Mouse (Mus musculus): ENCODE results near the gene Celsr2.

Gene Celsr2

DNA sequence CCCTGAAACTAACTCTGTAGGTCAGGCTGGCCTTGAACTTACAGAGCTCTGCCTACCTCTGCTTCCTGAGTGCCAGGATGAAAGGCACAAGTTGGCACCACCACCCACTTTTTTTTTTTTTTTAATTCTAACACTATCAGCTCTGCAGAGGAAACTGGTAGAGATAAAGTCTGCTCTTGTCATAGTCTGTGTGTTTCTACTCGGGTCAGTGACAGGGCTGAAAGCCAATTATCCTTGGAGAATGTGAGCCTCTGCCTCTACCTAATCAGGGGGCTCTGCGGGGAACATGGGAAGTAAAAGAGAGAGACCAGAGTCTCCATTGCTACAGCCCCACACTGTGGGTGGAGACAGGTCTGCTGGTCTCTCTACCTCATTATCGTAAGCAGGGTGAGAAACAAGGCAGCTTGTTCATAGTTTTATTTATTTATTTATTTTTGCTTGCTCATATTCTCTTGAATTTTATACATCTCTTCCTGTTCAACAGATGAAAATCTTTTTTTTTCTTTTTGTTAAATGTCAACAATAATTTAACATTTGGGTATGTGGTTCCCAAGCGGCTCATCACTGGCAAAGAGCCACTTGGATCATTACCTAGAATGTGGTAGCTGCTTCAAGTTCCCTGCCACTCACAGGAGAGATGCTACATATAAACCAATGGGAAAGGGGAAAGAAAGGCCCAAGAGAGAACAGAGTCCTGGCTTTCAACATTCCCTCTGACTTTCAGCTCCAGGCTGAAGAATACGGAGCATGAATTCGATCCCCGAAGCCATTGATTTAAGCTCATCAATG lies 36.3 kb downstream of the Celsr2 start:
- DNase-seq (ENCODE audit: low spot score), result no peak

DNA sequence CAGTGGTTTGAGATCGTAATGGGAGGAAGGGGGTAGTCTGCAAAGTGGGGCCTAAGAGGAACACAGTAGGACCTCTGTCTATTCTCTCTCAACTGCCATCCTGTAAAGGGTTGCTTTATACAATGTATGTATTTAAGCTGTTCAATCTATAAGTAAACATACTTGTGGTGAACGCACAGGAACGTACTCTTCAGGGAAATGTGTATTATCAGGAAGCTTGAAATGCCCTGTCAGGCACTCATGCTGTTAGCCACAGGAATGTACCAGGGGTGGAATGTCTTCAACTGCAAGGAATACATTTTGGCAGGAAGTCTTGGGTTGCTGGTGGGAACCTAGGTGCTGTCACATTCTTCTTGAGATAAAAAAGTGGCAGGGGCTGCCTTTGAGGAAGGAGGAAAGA lies 42.7 kb downstream of the Celsr2 start:
- DNase-seq (ENCODE audit: low spot score), result no peak

DNA sequence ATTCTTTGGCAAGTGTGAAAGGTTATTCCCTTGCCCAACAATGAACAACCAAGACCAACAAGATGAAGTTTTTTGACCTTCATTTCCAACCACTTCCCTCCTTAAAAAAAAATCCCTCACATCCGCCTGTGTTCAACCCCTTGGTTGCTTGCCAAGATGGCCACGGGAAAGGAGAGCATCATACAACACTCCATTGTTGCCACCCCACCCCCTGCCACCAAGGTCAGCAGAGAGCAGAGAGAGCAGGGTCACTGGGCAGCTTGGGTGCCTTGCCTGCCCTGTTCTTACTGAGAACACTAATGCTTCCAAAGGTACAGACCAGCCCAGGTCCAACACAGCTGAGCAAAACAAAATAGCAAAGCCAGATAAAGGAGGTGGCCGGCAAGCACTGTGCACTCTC lies 43.1 kb downstream of the Celsr2 start:
- no peak for DNase-seq (ENCODE audit: low spot score)

DNA sequence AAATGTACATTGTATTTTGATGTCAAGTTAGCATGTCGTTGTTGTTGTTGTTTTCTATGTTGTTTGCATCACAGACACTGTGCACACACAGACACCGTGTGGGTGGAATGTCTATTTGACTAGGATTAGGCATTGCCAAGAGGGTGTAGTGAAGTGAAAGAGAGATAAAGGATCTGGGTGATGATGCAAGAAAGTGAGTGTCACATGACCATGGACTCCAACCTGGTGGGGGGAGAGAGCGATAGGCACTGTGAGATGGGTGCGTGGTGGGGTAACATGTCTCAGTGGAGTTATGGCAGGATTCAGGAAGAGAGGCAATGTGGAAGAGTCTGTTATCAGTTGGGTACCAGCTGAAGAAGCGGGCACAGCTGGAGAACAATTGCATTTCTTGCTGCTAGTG lies 46.6 kb downstream of the Celsr2 start:
- DNase-seq (ENCODE audit: low spot score), result no peak

DNA sequence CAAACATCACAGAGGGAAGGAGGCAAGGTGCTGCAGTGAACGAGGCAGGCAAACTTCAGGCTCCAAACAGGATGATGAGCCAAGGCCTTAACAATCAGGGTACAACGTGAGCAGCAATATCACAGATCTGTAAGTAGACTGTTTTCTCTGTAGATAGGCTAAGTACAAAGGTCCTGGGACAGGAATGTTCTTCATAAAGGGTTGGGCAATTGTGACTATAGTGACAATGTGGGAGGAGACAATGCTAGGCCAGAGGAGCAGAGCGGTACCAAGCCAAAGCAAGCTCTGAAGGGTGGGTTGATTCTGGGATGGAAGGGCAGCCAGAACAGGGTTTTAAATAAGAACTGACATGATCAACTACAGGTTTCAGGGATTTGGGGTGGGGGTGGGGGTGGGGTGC lies 47.5 kb downstream of the Celsr2 start:
- no peak for DNase-seq (ENCODE audit: low spot score)

DNA sequence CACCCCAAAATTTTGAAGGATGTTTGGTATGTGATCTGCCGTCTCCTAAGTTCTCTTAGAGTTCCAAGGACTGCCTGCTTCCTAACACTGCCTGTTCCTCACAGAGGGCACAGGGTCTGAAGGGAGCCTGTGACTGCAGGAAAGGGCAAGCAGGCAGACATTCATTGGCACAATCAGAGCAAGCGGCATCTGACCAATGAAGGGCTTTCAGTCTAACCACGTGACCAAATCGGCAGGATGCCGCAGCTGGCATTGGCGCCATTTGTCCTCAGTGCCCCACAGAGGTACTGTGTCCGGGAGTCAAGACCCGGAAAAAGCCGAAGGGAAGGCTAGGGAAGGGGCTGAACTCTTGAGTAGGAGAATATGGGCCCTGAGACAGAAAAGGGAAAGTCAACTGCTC lies 48.2 kb downstream of the Celsr2 start:
- no peak for DNase-seq (ENCODE audit: low spot score)

DNA sequence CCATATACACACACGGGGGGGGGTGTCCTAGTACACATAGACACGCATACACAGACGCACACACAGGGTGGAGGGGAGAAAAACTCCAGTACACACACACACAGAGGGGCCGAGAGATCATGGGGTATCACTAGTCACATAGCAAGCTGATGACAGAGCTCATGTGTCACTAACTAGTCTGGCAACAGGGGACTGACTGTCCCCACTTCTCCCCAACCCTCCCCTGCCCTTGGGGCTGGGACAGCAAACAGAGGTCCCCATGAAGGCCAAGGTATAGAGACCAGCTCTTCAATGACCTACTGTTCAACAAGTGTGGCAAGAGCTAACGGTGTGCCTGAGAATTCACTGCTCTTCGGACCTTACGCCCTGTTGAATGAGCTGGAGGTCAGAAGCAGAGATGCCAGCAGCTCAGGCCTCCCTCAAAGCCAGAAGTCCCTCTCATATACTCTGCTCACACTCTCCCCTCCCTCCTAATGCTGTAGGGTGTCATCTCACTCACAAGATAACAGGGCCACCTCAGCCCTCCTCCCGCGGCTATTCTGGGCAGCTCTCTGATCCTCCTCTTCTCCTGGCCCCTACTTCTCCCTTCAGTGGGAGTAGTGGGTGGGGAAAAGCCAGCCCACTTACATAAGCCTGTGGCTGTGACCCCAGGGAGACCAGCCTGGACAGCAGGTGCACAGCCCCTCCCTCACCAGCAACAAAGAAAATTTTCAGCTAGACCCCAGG lies 50.9 kb downstream of the Celsr2 start, which contains the start of gene Mybphl:
Gene Mybphl (plus strand): TSS at position 642 of the 726 bp plus-strand sequence.
- no peak for DNase-seq (ENCODE audit: low spot score)

DNA sequence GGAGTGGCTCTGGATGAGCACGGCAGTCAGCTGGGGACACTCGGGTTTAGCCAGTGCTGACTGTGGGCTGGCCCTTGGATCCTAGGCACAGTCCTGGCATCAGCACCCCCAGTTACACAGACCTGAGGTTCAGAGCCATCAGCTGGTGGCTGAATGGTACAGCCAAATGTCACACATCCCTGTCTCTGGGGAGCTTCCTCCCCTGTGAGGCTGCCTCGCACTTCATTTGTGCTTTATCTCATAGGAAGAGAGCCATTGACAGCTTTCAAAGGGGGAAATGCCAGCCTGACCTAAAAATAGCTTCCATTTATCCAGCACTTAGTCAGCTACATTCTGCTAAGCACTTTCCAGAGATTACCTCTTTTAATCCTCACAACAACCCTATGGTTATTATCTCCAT lies 51.7 kb downstream of the Celsr2 start:
- no peak for DNase-seq (ENCODE audit: low spot score)

DNA sequence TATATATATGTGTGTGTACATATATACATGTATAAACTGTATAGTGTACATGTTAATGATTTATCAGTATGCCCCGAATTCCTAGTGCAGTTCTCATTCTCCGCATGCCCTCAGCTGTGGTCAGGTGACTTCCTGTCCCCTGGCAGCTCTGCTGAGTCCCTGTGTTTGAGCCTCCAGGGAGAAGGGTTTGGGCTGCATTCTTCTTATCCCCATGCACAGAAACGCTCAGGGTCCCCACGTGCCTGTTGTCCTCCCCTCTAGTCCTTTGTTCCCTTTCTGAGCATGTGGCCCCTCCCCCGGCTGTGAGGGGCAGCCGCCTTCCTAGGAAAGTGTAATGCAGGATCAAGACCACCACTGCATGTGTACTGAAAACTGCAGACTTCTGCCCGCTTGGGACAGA lies 54.5 kb downstream of the Celsr2 start:
- DNase-seq (ENCODE audit: low spot score), result no peak

DNA sequence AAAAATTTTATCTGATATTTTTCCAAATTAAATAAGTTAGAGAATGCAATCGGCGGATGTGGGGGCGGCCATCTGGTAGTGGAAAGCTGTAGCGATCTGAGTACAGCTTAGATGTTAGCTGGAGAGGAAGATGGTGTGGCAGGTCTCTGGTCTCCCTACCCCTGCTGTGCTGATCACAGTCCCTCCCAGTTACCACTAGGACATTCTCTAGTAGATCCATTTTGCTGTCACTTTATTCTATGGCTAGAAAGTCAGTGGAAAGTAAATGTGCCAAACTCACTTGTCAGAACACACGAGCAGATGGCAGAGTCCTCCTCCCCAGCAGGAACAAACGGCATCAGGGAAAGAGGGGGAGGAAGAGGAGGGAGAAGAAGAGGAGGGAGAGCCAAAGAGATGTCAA lies 56.9 kb downstream of the Celsr2 start:
- DNase-seq (ENCODE audit: low spot score), result no peak

DNA sequence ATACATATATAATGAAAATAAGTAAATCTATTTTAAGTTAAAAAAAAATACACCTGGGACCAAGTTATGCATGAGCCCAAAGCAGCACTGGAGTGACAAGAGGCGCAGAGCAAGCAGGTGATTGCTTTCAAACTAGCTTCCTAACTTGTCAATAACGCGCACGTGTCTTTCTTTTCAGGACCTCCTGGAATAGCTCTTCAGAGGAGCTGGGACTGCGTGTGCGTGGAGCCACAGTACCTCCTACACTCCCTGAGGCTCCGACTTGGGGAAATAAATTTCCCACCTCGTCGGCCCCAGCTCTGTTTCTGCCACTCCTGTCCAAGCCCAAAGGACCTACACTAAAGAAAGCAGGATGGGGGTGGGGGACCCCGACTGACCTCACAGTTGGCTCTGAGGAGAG lies 58.3 kb downstream of the Celsr2 start:
- DNase-seq (ENCODE audit: low spot score), result no peak

DNA sequence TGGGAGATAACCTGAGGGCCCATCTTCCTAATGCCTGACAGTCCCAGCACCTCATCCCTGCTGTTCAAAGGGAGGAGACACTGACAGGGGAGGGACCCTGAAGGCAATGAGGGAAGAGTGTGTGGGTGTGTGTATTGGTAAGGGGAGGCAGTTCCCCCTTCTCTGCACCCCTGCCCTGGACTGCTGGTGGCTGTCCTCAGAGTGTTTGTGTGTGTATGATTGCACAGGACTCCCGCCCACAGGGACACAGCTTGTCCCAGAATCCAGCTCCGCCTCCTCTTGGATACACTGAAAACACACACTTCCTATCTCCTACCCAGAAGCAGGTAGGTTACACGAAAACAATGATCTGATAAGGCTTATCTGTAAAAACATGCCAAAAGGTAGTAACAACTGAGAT lies 60.1 kb downstream of the Celsr2 start:
- no peak for DNase-seq (ENCODE audit: low spot score)

DNA sequence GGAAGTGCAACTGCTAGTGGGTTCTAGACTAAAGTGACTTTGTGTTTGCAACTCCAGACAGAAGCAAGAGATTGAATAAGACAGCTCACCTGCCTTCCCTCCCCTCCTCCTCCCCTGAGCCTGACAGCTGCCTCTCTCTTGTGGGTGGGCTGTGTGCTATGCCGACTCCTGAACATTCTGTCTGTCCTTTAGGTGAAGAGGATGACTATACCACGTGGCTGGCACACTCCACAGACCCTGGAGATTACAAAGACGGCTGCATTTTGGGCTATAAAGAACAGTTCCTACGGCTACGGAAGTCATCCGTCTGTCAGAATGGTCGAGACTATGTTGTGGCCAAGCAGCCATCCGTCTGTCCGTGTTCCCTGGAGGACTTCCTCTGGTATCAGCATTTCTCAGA lies 67.0 kb downstream of the Celsr2 start:
- DNase-seq (ENCODE audit: low spot score), result no peak

DNA sequence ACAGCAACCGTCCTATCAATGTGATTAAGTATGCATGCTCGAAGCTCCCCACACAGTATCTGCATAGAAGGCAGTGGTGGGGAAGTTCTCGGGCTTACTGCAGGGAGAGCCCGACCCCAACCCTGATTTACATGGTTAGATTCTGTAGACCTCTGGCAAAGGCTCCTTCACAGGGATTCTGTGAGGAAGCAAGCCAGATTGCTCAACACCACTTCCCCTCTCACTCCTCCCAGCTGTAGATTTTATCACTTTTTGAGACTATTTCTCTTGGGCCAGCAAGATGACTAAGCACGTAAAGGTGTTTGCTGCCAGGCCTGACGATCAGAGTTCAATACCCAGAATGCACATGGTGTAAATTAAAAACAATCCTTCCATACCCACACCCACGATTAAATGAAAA lies 69.5 kb downstream of the Celsr2 start:
- DNase-seq (ENCODE audit: low spot score), result no peak

DNA sequence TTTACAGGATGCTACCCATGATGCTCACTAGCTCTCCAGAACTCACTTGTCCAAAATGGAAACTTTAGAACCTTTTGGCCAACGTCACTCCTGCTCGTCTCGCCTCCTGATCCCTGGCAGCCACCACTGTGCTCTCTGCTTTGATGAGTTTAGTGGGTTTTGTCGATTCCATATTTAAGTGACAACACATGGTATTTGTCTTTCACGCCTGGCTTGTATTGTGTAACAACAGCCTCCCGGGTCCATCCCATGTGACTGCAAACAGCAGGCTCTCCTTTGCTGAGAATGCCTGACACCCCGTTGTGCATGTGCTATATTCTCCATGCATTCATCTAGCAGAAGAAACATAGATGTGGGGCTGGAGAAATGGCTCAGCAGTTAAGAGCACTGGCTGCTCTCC lies 73.2 kb downstream of the Celsr2 start:
- no peak for DNase-seq (ENCODE audit: low spot score)

DNA sequence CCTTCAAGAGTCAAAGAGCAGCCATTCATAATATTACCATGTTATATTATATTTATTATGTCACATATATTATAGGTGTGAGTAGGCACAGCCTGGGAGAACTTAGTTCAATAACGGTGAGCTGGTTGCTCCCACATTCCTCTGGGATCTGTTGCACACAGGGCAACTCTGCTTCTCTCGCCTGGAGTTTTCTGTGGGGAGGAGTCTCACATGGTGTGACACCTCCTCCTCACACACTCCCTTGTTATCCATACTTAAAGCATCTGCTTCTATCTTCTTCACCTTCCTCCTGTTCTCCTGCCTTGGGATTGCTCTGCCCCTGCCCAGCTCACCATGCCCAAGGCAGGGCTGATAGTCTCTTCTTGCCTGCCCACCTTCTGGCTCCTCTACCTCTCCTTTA lies 74.3 kb downstream of the Celsr2 start:
- DNase-seq (ENCODE audit: low spot score), result no peak

Measured in c-Kit-positive CD71-positive TER-119-positive erythroid progenitor cells, embryonic 14.5 days (primary cell).